Mouse (Mus musculus): Measurements from ENCODE around the gene Alb. TPM values are rescaled to one million over a fixed set of nuclear protein-coding genes. Genes with fewer than 3 reads are reported as not detected.

Gene Alb
- polyA plus RNA-seq, 1 experiment from 2014 or later = 1.8 TPM

- Histone ChIP-seq H3K9me3 (no peaks in the 10 kb centered on the region), H3K4me3 (no peak overlapping the region), H3K27ac (no peak overlapping the region), H3K9ac (no peak overlapping the region), H3K4me1 (no peaks in the 10 kb centered on the region), H3K36me3 (no peaks in the 10 kb centered on the region), H3K27me3 (no peaks in the 10 kb centered on the region), H3K4me2 (no peak overlapping the region)
- 87% methylated on average over 4 of the region's 4 CpGs for WGBS
- no peak for ATAC-seq (ENCODE audit: insufficient number of reproducible peaks, insufficient read depth, low FRiP score, low TSS enrichment, low read depth)
Measured at GRCm38 (mm10) chr5:90494308-90494707, 33.6 kb downstream of the Alb start.

GRCm38 (mm10) chr5:90499509-90499908, 38.8 kb downstream of the Alb start:
- no peak for ATAC-seq (ENCODE audit: insufficient number of reproducible peaks, insufficient read depth, low FRiP score, low TSS enrichment, low read depth)
- H3K4me1 ChIP-seq = no peaks in the 10 kb centered on the region

GRCm38 (mm10) chr5:90500714-90501113, 40.0 kb downstream of the Alb start:
- 6% methylated on average over 6 of the region's 6 CpGs for WGBS
- no peak for ATAC-seq (ENCODE audit: insufficient number of reproducible peaks, insufficient read depth, low FRiP score, low TSS enrichment, low read depth)

More at GRCm38 (mm10) chr5:90499509-90499908, 38.8 kb downstream of the Alb start:
- Histone ChIP-seq H3K27me3 (no peaks in the 10 kb centered on the region), H3K9me3 (no peaks in the 10 kb centered on the region), H3K4me3 (no peak overlapping the region), H3K4me2 (no peak overlapping the region), H3K27ac (no peak overlapping the region), H3K9ac (no peak overlapping the region), H3K36me3 (no peaks in the 10 kb centered on the region)
- WGBS = 76% methylated on average over 7 of the region's 7 CpGs

GRCm38 (mm10) chr5:90501752-90502151, 41.1 kb downstream of the Alb start:
- ATAC-seq (ENCODE audit: insufficient number of reproducible peaks, insufficient read depth, low FRiP score, low TSS enrichment, low read depth) = no peak
- Histone ChIP-seq H3K4me3 (no peak overlapping the region), H3K36me3 (no peaks in the 10 kb centered on the region), H3K27me3 (no peaks in the 10 kb centered on the region), H3K9me3 (no peaks in the 10 kb centered on the region), H3K4me2 (no peak overlapping the region), H3K27ac (no peak overlapping the region), H3K9ac (no peak overlapping the region), H3K4me1 (no peaks in the 10 kb centered on the region)
- 90% methylated on average over 5 of the region's 5 CpGs for WGBS

More at GRCm38 (mm10) chr5:90500714-90501113, 40.0 kb downstream of the Alb start:
- H3K27ac ChIP-seq = no peak overlapping the region
- H3K4me3 ChIP-seq = no peak overlapping the region
- no peak overlapping the region for H3K4me2 ChIP-seq
- H3K9me3 ChIP-seq = no peaks in the 10 kb centered on the region
- H3K9ac ChIP-seq = no peak overlapping the region
- no peaks in the 10 kb centered on the region for H3K36me3 ChIP-seq
- H3K27me3 ChIP-seq = no peaks in the 10 kb centered on the region
- H3K4me1 ChIP-seq = no peaks in the 10 kb centered on the region

- no peaks in the 10 kb centered on the region for H3K27me3 ChIP-seq
- no peak for ATAC-seq (ENCODE audit: insufficient number of reproducible peaks, insufficient read depth, low FRiP score, low TSS enrichment, low read depth)
- no peak overlapping the region for H3K4me2 ChIP-seq
- no peak overlapping the region for H3K9ac ChIP-seq
- 80% methylated on average over 11 of the region's 11 CpGs for WGBS
- H3K4me3 ChIP-seq = no peak overlapping the region
- H3K27ac ChIP-seq = no peak overlapping the region
- H3K9me3 ChIP-seq = no peaks in the 10 kb centered on the region
- H3K36me3 ChIP-seq = no peaks in the 10 kb centered on the region
- H3K4me1 ChIP-seq = no peaks in the 10 kb centered on the region
Measured at GRCm38 (mm10) chr5:90504742-90505141, 44.0 kb downstream of the Alb start.

- H3K4me3 ChIP-seq = no peak overlapping the region
- H3K27ac ChIP-seq = no peak overlapping the region
- H3K9me3 ChIP-seq = no peaks in the 10 kb centered on the region
- H3K36me3 ChIP-seq = no peaks in the 10 kb centered on the region
- H3K4me2 ChIP-seq = no peak overlapping the region
- H3K4me1 ChIP-seq = no peaks in the 10 kb centered on the region
- H3K9ac ChIP-seq = no peak overlapping the region
- H3K27me3 ChIP-seq = no peaks in the 10 kb centered on the region
- WGBS = 85% methylated on average over 2 of the region's 2 CpGs
- no peak for ATAC-seq (ENCODE audit: insufficient number of reproducible peaks, insufficient read depth, low FRiP score, low TSS enrichment, low read depth)
Measured at GRCm38 (mm10) chr5:90506507-90506906, 45.8 kb downstream of the Alb start.

GRCm38 (mm10) chr5:90507411-90507949, 46.8 kb downstream of the Alb start:
- no peaks in the 10 kb centered on the region for H3K36me3 ChIP-seq
- no peaks in the 10 kb centered on the region for H3K27me3 ChIP-seq
- H3K9ac ChIP-seq = no peak overlapping the region
- no peak overlapping the region for H3K4me3 ChIP-seq
- H3K4me2 ChIP-seq = no peak overlapping the region
- 52% methylated on average over 13 of the region's 13 CpGs for WGBS
- ATAC-seq (ENCODE audit: insufficient number of reproducible peaks, insufficient read depth, low FRiP score, low TSS enrichment, low read depth) = no peak
- H3K9me3 ChIP-seq = no peaks in the 10 kb centered on the region
- no peak overlapping the region for H3K27ac ChIP-seq
- no peaks in the 10 kb centered on the region for H3K4me1 ChIP-seq

- Histone ChIP-seq H3K27me3 (no peaks in the 10 kb centered on the region), H3K4me1 (no peaks in the 10 kb centered on the region), H3K4me2 (no peak overlapping the region), H3K36me3 (no peaks in the 10 kb centered on the region), H3K4me3 (no peak overlapping the region), H3K27ac (no peak overlapping the region), H3K9me3 (no peaks in the 10 kb centered on the region), H3K9ac (no peak overlapping the region)
- 91% methylated on average over 5 of the region's 5 CpGs for WGBS
- ATAC-seq (ENCODE audit: insufficient number of reproducible peaks, insufficient read depth, low FRiP score, low TSS enrichment, low read depth) = no peak
Measured at GRCm38 (mm10) chr5:90509828-90510592, 49.3 kb downstream of the Alb start.

- H3K27ac ChIP-seq = no peak overlapping the region
- 81% methylated on average over 6 of the region's 6 CpGs for WGBS
- H3K4me3 ChIP-seq = no peak overlapping the region
- no peak overlapping the region for H3K4me2 ChIP-seq
- H3K9ac ChIP-seq = no peak overlapping the region
- H3K4me1 ChIP-seq = no peaks in the 10 kb centered on the region
- no peaks in the 10 kb centered on the region for H3K36me3 ChIP-seq
- H3K9me3 ChIP-seq = no peaks in the 10 kb centered on the region
- no peak for ATAC-seq (ENCODE audit: insufficient number of reproducible peaks, insufficient read depth, low FRiP score, low TSS enrichment, low read depth)
- H3K27me3 ChIP-seq = no peaks in the 10 kb centered on the region
Measured at GRCm38 (mm10) chr5:90512288-90512955, 51.7 kb downstream of the Alb start.

GRCm38 (mm10) chr5:90515561-90515960, 54.9 kb downstream of the Alb start:
- no peak overlapping the region for H3K4me3 ChIP-seq
- H3K4me1 ChIP-seq = no peaks in the 10 kb centered on the region
- no peak overlapping the region for H3K4me2 ChIP-seq
- no peak overlapping the region for H3K9ac ChIP-seq
- no peaks in the 10 kb centered on the region for H3K27me3 ChIP-seq
- WGBS = 88% methylated on average over 6 of the region's 6 CpGs
- H3K36me3 ChIP-seq = no peaks in the 10 kb centered on the region
- ATAC-seq (ENCODE audit: insufficient number of reproducible peaks, insufficient read depth, low FRiP score, low TSS enrichment, low read depth) = no peak
- no peaks in the 10 kb centered on the region for H3K9me3 ChIP-seq
- no peak overlapping the region for H3K27ac ChIP-seq

GRCm38 (mm10) chr5:90518356-90519100, 57.8 kb downstream of the Alb start, which contains the start of gene Afm:
TSS of gene Afm (plus strand) at chr5:90518932.
- H3K4me2 ChIP-seq = no peak within 1 kb of the TSS
- H3K9me3 ChIP-seq = no peaks in the 10 kb centered on the region
- H3K4me3 ChIP-seq = no peak within 1 kb of the TSS
- H3K27me3 ChIP-seq = 0 out of 2 replicates have a peak, but pooled peaks cover 2% of the 10 kb centered on the region
- H3K4me1 ChIP-seq = no peaks in the 10 kb centered on the region
- 78% methylated on average over 6 of the region's 6 CpGs for WGBS
- H3K36me3 ChIP-seq = no peaks in the 10 kb centered on the region
- H3K27ac ChIP-seq = no peak within 1 kb of the TSS
- no peak for ATAC-seq (ENCODE audit: insufficient number of reproducible peaks, insufficient read depth, low FRiP score, low TSS enrichment, low read depth)
- H3K9ac ChIP-seq = no peak within 1 kb of the TSS
